Mouse (Mus musculus): ENCODE data around the gene Agpat1. TPM values are rescaled to one million over a fixed set of nuclear protein-coding genes. Genes with fewer than 3 reads are reported as not detected.
A peak's percentile ranks its signal among the peaks of the same experiment; 100 is the strongest.

The Agpat1 gene
- polyA plus RNA-seq, 1 experiment from 2014 or later: 60.8 TPM

DNA sequence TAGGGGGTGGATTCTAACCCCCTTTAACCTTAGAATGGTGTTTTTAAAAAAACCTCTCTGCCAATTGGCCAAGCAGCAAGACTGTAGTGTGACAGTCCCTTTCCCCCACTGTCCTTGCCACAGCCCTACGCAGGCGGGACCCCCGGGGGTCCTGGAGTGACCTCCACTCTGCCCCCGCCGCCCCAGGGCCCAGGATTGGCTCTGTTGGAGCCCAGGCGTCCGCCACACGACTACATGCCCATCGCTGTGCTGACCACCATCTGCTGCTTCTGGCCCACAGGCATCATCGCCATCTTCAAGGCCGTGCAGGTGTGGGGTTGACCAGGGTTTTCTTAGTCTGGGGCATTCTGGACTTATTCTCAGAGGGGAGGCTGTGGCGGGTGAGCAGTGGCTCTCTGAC, 27.6 kb downstream of the Agpat1 start:
- 3% methylated on average over 12 of the region's 12 CpGs for WGBS
- Histone ChIP-seq H3K27ac (0 out of 2 replicates have a peak overlapping the region, but pooled peaks have one; percentile 60), H3K9me3 (no peaks in the 10 kb centered on the region), H3K36me3 (replicated peaks) (no peaks in the 10 kb centered on the region), H3K4me3 (peak overlapping the region; percentile 80), H3K27me3 (ENCODE audit: poor library complexity, severe bottlenecking) (peaks cover 61% of the 10 kb centered on the region), H3K4me1 (peaks cover 61% of the 10 kb centered on the region)
- no peak for DNase-seq (ENCODE audit: extremely low spot score, low spot score)

DNA sequence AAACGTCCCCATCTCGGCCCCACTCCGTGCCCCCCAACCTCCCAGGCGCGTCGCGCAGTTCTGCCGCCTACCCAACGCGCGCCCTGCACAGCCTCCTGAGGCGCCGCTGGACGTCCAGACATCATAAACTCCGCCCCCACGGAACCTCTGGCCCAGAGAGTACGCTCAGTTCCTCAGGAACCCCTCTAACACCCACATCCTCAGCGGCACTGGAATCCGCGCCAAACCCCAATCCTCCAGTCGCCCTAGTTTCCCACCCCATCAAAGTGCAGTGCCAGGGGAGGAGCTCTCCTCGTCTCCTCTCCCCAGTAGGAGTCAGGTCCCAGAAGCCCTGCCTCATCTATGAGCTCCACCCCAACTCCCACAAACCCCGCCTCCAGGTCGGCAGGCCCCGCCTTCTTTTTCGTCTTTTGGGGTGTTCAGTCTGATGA, 28.2 kb downstream of the Agpat1 start:
- H3K36me3 ChIP-seq (replicated peaks): no peaks in the 10 kb centered on the region
- peak overlapping the region; percentile 80 for H3K4me3 ChIP-seq
- H3K4me1 ChIP-seq: peaks cover 58% of the 10 kb centered on the region
- WGBS: under 1% methylated on average over 26 of the region's 26 CpGs
- DNase-seq (ENCODE audit: extremely low spot score, low spot score): peak; percentile 49
- H3K27ac ChIP-seq: peak overlapping the region; percentile 60; the same call in 1 of the 2 replicates
- H3K9me3 ChIP-seq: no peaks in the 10 kb centered on the region
- peaks cover 61% of the 10 kb centered on the region for H3K27me3 ChIP-seq (ENCODE audit: poor library complexity, severe bottlenecking)

DNA sequence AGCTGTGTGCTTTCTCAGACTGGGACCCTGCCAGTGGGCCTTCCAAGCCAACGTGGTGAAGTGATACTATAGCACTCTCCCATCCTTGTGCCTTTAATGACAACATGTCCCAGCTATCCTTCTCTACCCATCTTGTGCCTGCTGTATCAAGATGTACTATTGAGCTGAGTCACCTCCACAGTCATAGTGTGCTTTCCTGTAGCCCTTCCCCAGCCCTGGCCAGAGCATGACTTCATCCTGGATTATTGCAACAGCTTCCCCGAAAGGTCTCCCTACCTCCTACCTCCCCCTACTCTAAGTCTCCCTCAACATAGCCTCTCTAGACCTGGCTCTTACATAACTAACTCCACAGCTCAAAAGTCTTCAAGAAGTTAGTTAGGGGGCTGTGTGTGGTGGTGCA, 31.6 kb downstream of the Agpat1 start:
- Histone ChIP-seq H3K36me3 (replicated peaks) (no peaks in the 10 kb centered on the region), H3K27ac (no peak overlapping the region), H3K4me3 (no peak overlapping the region), H3K27me3 (ENCODE audit: poor library complexity, severe bottlenecking) (peaks cover 34% of the 10 kb centered on the region), H3K9me3 (no peaks in the 10 kb centered on the region), H3K4me1 (peaks cover 29% of the 10 kb centered on the region)
- WGBS: 69% methylated on average over 2 of the region's 2 CpGs
- DNase-seq (ENCODE audit: extremely low spot score, low spot score): no peak

DNA sequence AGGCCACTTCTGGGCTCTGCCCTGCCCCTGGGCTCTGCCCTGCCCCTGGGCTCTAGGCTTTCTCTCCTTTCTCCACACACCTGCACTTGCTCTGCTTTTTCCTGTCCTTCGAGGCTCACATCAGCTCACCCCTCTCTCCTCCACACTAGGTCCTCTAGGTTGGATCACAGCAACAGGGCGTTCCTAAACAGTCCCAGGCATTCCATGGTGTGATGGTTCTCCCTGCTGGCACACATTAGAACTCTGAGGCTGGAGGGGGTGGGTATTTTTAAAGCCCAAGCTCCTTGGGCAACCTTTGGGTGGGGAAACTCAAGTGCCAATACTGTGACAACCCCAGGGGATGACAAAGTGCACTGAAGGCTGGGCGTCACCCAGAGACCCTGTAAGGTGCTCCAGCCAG, 33.4 kb downstream of the Agpat1 start:
- H3K27ac ChIP-seq: no peak overlapping the region

DNA sequence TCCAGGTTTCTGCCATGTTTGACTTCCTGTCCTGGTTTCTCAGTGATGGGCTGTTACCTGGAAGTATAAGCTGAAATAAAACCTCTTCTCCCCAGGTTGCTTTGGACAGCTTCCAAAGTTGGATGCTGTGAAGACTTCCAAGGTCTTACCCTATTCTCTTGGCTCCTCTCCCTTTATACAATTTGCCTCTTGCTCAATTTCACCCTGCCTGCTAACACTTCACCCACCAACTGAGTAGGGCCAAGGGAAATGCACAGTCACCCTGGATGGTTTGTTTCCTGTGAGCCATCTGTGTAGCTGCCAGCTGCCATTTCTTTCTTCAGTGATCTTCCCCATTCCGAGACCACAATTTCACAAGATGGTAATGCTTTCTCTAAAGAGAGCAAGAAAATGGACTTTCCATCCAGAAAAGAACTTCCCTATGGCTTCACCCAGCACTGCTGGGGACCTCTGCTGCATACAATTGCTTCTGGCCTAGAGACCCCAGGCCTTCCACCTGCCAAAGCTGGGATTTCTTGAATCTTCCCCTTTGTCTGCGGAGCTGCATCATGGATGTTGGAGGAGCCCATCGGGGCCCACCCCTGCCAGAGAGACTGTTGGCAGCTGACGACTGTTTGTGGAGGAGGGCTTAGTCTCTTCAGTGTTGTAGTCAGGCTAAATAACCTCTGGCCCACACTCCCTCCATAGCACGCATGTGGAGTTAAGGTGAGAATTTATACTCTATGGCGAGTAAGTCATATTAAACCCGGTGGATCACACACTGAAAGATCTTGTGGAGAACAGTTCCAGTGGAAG, 35.6 kb downstream of the Agpat1 start:
- WGBS: 89% methylated on average over 7 of the region's 7 CpGs
- Histone ChIP-seq H3K4me3 (no peak overlapping the region), H3K9me3 (no peaks in the 10 kb centered on the region), H3K27me3 (ENCODE audit: poor library complexity, severe bottlenecking) (no peaks in the 10 kb centered on the region; the same call in 1 of the 2 replicates), H3K36me3 (replicated peaks) (no peaks in the 10 kb centered on the region), H3K4me1 (peaks cover 14% of the 10 kb centered on the region), H3K27ac (peak overlapping the region; percentile 51; the same call in 1 of the 2 replicates)
- DNase-seq (ENCODE audit: extremely low spot score, low spot score): no peak

More for the DNA sequence above, 33.4 kb downstream of the Agpat1 start:
- peaks cover 21% of the 10 kb centered on the region for H3K4me1 ChIP-seq
- no peaks in the 10 kb centered on the region for H3K9me3 ChIP-seq
- no peak for DNase-seq (ENCODE audit: extremely low spot score, low spot score)
- H3K4me3 ChIP-seq: no peak overlapping the region
- no peaks in the 10 kb centered on the region for H3K36me3 ChIP-seq (replicated peaks)
- 74% methylated on average over 3 of the region's 3 CpGs for WGBS
- peaks cover 16% of the 10 kb centered on the region for H3K27me3 ChIP-seq (ENCODE audit: poor library complexity, severe bottlenecking)

DNA sequence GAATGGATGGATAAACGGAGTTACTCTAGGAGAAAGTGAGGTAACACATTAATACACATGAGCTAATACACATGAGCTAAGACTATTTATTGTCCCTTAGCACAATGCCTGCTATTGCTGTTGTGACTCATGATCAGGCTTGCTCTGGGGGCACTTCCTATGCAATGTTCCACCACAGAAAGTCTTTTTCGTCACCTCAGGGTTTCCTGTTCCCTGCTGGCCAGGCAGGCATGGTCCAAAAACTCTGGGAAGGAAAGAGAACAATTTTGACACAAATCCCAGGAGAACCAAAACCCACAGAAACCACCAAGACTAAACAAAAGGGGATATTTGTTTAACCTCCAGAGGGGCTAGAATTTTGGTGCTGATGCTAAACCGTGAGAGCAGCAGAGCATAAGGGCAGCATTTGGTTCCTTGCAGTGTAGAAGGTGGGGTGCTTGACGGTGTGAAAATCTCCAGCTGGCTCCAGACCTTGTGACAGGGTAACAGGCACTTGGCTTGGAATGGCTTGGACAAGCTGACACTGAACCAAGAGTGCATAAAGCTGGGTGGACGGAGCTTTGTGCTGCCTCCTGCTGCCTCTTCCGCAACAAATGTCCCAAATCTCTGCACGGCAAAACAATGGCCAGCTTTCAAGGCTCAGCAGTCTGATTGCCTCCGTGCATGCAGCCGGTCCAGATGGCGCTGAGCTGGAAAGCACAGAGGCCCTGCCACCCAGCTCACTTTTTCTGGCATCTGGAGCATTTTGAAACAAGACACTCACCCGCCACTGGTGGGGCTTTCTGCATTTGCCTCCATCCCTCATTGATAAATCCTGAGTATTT, 36.9 kb downstream of the Agpat1 start:
- Histone ChIP-seq H3K36me3 (replicated peaks) (peaks cover 4% of the 10 kb centered on the region), H3K4me3 (peak overlapping the region; percentile 7; the same call in 1 of the 2 replicates), H3K4me1 (peaks cover 27% of the 10 kb centered on the region), H3K27ac (peak overlapping the region; percentile 84), H3K9me3 (no peaks in the 10 kb centered on the region), H3K27me3 (ENCODE audit: poor library complexity, severe bottlenecking) (no peaks in the 10 kb centered on the region; the same call in 1 of the 2 replicates)
- WGBS: 20% methylated on average over 11 of the region's 11 CpGs
- peak; percentile 61 for DNase-seq (ENCODE audit: extremely low spot score, low spot score)

DNA sequence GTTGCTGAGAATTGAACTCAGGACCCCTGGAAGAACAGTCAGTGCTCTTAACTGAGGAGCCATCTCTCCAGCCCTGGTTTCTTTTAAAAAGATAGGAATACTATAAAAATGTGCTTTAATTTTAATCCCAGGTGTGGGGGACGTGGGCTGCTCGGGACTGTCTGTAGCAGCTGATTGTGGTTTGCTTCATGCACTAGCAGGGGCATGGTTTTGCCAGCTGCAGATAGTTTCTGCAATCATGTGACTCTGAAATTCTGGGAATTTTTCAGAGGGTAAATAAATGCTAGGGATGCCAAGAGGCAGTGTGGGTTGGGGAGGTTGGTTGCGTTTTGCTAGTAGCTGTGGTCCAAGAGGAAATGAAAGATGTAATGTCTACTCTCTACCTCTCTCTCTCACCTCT, 37.9 kb downstream of the Agpat1 start:
- no peak for DNase-seq (ENCODE audit: extremely low spot score, low spot score)
- H3K27ac ChIP-seq: peak overlapping the region; percentile 84
- no peaks in the 10 kb centered on the region for H3K9me3 ChIP-seq
- peaks cover 9% of the 10 kb centered on the region for H3K36me3 ChIP-seq (replicated peaks)
- 92% methylated on average over 3 of the region's 3 CpGs for WGBS
- H3K27me3 ChIP-seq (ENCODE audit: poor library complexity, severe bottlenecking): no peaks in the 10 kb centered on the region; the same call in 1 of the 2 replicates
- H3K4me3 ChIP-seq: no peak overlapping the region
- H3K4me1 ChIP-seq: peaks cover 35% of the 10 kb centered on the region

DNA sequence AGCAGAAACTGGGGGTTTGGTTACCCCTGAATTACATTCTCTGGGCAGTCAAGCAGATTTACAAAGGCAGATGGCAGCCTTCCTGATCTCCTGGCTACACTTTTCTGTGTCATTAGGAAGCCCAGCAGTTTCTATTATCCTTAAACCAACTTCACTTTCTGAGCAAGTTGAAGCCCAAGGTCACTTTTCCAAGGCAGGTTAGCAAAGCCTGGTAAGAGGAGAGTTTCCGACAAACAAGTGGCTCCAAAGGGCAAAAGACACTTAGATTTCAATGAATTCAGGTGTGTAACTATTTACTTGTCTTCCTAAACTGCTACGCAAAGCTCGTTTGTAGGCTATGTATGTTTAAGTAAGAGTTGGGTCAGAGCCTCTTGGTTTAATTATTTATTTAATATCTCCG, 39.3 kb downstream of the Agpat1 start:
- WGBS: 93% methylated on average over 4 of the region's 4 CpGs
- no peaks in the 10 kb centered on the region for H3K27me3 ChIP-seq (ENCODE audit: poor library complexity, severe bottlenecking)
- no peak for DNase-seq (ENCODE audit: extremely low spot score, low spot score)
- H3K27ac ChIP-seq: no peak overlapping the region
- no peaks in the 10 kb centered on the region for H3K9me3 ChIP-seq
- H3K36me3 ChIP-seq (replicated peaks): peaks cover 9% of the 10 kb centered on the region
- H3K4me1 ChIP-seq: peaks cover 47% of the 10 kb centered on the region
- H3K4me3 ChIP-seq: no peak overlapping the region

DNA sequence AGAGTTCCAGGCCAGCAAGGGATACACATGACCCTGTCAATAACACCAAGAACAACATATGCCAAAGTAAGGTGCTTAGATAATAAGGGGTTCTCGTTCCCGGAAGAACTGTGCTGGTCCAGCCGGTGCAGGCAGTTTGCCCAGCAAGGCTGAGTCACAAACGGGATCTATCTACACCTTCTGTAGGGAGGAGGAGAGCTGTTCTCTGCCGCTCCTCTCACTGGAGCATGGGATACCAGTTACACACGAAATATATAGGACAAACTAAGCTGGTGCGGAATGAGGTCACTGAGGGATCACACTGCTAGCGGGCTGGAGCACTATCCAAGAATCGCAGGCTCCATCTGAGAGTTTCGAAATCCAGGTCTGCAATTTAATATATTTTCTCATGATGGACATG, 39.9 kb downstream of the Agpat1 start:
- Histone ChIP-seq H3K27ac (peak overlapping the region; percentile 80), H3K4me1 (peaks cover 53% of the 10 kb centered on the region), H3K36me3 (replicated peaks) (peaks cover 15% of the 10 kb centered on the region), H3K4me3 (0 out of 2 replicates have a peak overlapping the region, but pooled peaks have one; percentile 99), H3K9me3 (no peaks in the 10 kb centered on the region), H3K27me3 (ENCODE audit: poor library complexity, severe bottlenecking) (no peaks in the 10 kb centered on the region)
- 89% methylated on average over 10 of the region's 10 CpGs for WGBS
- DNase-seq (ENCODE audit: extremely low spot score, low spot score): no peak

DNA sequence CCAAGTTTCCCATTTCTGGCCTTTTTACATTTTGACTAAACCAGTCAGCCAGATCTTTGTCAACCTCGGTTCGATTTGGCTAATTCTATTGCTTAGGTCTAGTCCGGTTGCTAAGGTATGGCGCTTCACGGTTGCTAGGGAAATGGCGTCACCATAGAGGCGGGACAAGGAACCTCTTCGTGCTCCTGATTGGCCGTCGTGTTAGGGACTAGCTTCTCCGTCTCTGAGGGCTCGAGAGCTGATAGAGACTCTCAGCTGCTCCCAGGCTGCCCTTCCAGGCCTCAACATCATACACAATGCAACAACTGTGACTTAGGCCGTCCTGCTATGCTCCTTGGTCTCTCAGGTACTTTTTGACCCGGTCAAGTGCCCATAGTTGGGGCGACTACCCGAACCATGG, 40.5 kb downstream of the Agpat1 start, which contains the start of gene Fkbpl:
TSS of gene Fkbpl (plus strand) at position 157 of the 400 bp plus-strand sequence.
- Histone ChIP-seq H3K36me3 (replicated peaks) (peaks cover 21% of the 10 kb centered on the region), H3K9me3 (no peaks in the 10 kb centered on the region), H3K27ac (peak within 1 kb of the TSS; percentile 80), H3K27me3 (ENCODE audit: poor library complexity, severe bottlenecking) (no peaks in the 10 kb centered on the region), H3K4me1 (peaks cover 54% of the 10 kb centered on the region), H3K4me3 (peak within 1 kb of the TSS; percentile 99)
- WGBS: 1% methylated on average over 16 of the region's 16 CpGs
- DNase-seq (ENCODE audit: extremely low spot score, low spot score): peak; percentile 94

DNA sequence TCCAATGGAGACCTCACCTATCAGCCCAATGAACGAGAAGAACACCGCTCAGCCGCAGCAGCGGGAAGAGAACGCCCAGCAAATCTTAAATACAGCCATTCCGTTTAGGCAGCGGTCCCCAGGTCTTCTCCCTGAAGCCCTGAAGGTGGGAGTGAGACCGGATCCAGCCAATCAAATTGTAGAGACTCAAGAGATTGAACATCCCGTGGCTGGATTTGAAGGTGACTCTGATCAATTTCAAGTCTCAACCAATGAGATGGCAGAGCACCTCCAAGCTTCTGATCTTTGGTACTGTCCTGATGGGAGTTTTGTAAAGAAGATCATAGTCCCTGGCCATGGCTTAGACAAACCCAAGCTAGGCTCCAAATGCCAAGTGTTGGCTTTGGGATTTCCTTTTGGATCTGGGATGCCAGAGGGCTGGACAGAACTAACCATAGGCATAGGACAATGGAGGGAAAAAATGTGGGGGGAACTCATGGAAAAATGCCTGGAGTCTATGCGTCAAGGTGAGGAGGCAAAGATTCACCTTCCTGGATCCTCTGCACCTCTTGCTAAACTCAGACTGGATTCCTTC, 41.3 kb downstream of the Agpat1 start:
- no peak for DNase-seq (ENCODE audit: extremely low spot score, low spot score)
- Histone ChIP-seq H3K9me3 (no peaks in the 10 kb centered on the region), H3K27me3 (ENCODE audit: poor library complexity, severe bottlenecking) (no peaks in the 10 kb centered on the region), H3K4me1 (peaks cover 54% of the 10 kb centered on the region), H3K27ac (peak overlapping the region; percentile 80), H3K36me3 (replicated peaks) (peaks cover 29% of the 10 kb centered on the region), H3K4me3 (peak overlapping the region; percentile 99)
- WGBS: 50% methylated on average over 10 of the region's 10 CpGs

DNA sequence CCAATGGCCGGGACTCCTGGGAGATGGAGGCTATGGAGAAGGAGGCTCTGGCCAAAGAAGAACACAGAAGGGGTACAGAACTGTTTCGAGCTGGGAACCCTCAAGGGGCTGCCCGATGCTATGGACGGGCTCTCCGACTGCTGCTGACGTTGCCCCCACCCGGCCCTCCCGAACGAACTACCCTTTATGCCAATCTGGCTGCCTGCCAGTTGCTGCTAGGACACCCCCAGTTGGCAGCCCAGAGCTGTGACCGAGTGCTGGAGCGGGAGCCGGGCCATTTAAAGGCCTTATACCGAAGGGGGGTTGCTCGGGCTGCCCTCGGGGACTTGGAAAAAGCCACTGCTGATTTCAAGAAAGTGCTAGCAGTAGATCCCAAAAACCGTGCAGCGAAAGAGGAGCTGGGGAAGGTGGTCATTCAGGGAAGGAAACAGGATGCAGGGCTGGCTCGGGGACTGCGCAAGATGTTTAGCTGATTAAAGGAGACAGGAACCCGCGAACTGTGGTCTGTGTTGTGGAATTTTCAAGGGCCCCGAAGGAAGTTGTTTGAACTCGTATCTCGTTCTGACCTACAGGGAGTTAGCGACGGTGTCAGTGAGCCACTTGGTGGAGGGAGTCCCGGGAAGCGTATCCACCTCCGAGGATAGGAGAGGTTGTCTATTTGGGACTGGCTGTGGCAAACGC, 41.9 kb downstream of the Agpat1 start:
- peak overlapping the region; percentile 99 for H3K4me3 ChIP-seq
- H3K4me1 ChIP-seq: peaks cover 48% of the 10 kb centered on the region
- peaks cover 35% of the 10 kb centered on the region for H3K36me3 ChIP-seq (replicated peaks)
- H3K27me3 ChIP-seq (ENCODE audit: poor library complexity, severe bottlenecking): no peaks in the 10 kb centered on the region
- whole genome bisulfite sequencing: 92% methylated on average over 30 of the region's 30 CpGs
- 0 out of 2 replicates have a peak overlapping the region, but pooled peaks have one; percentile 17 for H3K27ac ChIP-seq
- DNase-seq (ENCODE audit: extremely low spot score, low spot score): no peak
- no peaks in the 10 kb centered on the region for H3K9me3 ChIP-seq
